Mouse (Mus musculus): ENCODE measurements at regions not wholly inside any gene's neighbourhood (a gene's known extent, or its start where the extent isn't known, plus 50 kb on each side); places are given as distances from the start of the nearest gene placed in this dataset.
"Not testable (repeated sequence)": the region's sequence is repeated elsewhere in the genome, so short reads cannot be mapped to it uniquely, and the experiment has no call there.

GRCm38 (mm10) chr10:26571377-26571776, 181.8 kb upstream of the Arhgap18 start:
- no peaks in the 10 kb centered on the region for H3K27me3 ChIP-seq (ENCODE audit: insufficient read depth, low read length)
- WGBS, result 78% methylated on average over 1 of the region's 1 CpGs

GRCm38 (mm10) chr10:26576153-26576552, 177.1 kb upstream of the Arhgap18 start:
- Histone ChIP-seq H3K4me1 (ENCODE audit: insufficient read depth, low read length) (no peaks in the 10 kb centered on the region), H3K9me3 (ENCODE audit: low read length) (no peaks in the 10 kb centered on the region), H3K4me3 (ENCODE audit: low read length) (no peak overlapping the region), H3K27me3 (ENCODE audit: insufficient read depth, low read length) (no peaks in the 10 kb centered on the region), H3K4me2 (ENCODE audit: low read depth, low read length) (no peak overlapping the region), H3K27ac (no peak overlapping the region), H3K9ac (replicated peaks; ENCODE audit: low read length) (no peak overlapping the region), H3K36me3 (ENCODE audit: insufficient read depth, low read length) (no peaks in the 10 kb centered on the region)
- DNase-seq (ENCODE audit: low spot score), result no peak
- WGBS, result 92% methylated on average over 3 of the region's 3 CpGs
- no peak for TF ChIP-seq CTCF (IDR thresholded peaks at IDR 0.05; ENCODE audit: low read depth)
- ATAC-seq, result no peak

More at GRCm38 (mm10) chr10:26571377-26571776, 181.8 kb upstream of the Arhgap18 start:
- Histone ChIP-seq H3K4me1 (ENCODE audit: insufficient read depth, low read length) (no peaks in the 10 kb centered on the region), H3K4me3 (ENCODE audit: low read length) (no peak overlapping the region), H3K9ac (replicated peaks; ENCODE audit: low read length) (no peak overlapping the region), H3K27ac (no peak overlapping the region), H3K4me2 (ENCODE audit: low read depth, low read length) (no peak overlapping the region), H3K36me3 (ENCODE audit: insufficient read depth, low read length) (no peaks in the 10 kb centered on the region), H3K9me3 (ENCODE audit: low read length) (no peaks in the 10 kb centered on the region)
- no peak for TF ChIP-seq CTCF (IDR thresholded peaks at IDR 0.05; ENCODE audit: low read depth)
- DNase-seq (ENCODE audit: low spot score) (no peak), ATAC-seq (no peak)

GRCm38 (mm10) chr10:26577087-26577486, 176.1 kb upstream of the Arhgap18 start:
- ATAC-seq (no peak), DNase-seq (ENCODE audit: low spot score) (no peak)
- Histone ChIP-seq H3K27me3 (ENCODE audit: insufficient read depth, low read length) (no peaks in the 10 kb centered on the region), H3K4me2 (ENCODE audit: low read depth, low read length) (no peak overlapping the region), H3K9ac (replicated peaks; ENCODE audit: low read length) (no peak overlapping the region), H3K4me3 (ENCODE audit: low read length) (no peak overlapping the region), H3K4me1 (ENCODE audit: insufficient read depth, low read length) (no peaks in the 10 kb centered on the region), H3K27ac (no peak overlapping the region), H3K36me3 (ENCODE audit: insufficient read depth, low read length) (no peaks in the 10 kb centered on the region), H3K9me3 (ENCODE audit: low read length) (no peaks in the 10 kb centered on the region)
- TF ChIP-seq CTCF (IDR thresholded peaks at IDR 0.05; ENCODE audit: low read depth), result no peak
- WGBS, result 85% methylated on average over 2 of the region's 2 CpGs

GRCm38 (mm10) chr10:26585106-26585505, 168.1 kb upstream of the Arhgap18 start:
- Histone ChIP-seq H3K9ac (replicated peaks; ENCODE audit: low read length) (no peak overlapping the region), H3K9me3 (ENCODE audit: low read length) (peaks cover 10% of the 10 kb centered on the region; the same call in 1 of the 2 replicates), H3K36me3 (ENCODE audit: insufficient read depth, low read length) (no peaks in the 10 kb centered on the region), H3K4me1 (ENCODE audit: insufficient read depth, low read length) (no peaks in the 10 kb centered on the region), H3K4me3 (ENCODE audit: low read length) (no peak overlapping the region), H3K4me2 (ENCODE audit: low read depth, low read length) (no peak overlapping the region), H3K27me3 (ENCODE audit: insufficient read depth, low read length) (no peaks in the 10 kb centered on the region), H3K27ac (no peak overlapping the region)
- 81% methylated on average over 2 of the region's 2 CpGs for whole genome bisulfite sequencing
- DNase-seq (ENCODE audit: low spot score), result no peak
- no peak for ATAC-seq
- no peak for TF ChIP-seq CTCF (IDR thresholded peaks at IDR 0.05; ENCODE audit: low read depth)

GRCm38 (mm10) chr10:26607081-26607480, 146.1 kb upstream of the Arhgap18 start:
- ATAC-seq, result not testable (repeated sequence)

GRCm38 (mm10) chr10:26611246-26611645, 142.0 kb upstream of the Arhgap18 start:
- no peak for TF ChIP-seq CTCF (IDR thresholded peaks at IDR 0.05; ENCODE audit: low read depth)
- DNase-seq (ENCODE audit: low spot score) (no peak), ATAC-seq (no peak)
- H3K4me1 ChIP-seq (ENCODE audit: insufficient read depth, low read length), result no peaks in the 10 kb centered on the region
- H3K36me3 ChIP-seq (ENCODE audit: insufficient read depth, low read length), result no peaks in the 10 kb centered on the region
- H3K9me3 ChIP-seq (ENCODE audit: low read length), result no peaks in the 10 kb centered on the region
- no peak overlapping the region for H3K27ac ChIP-seq
- H3K27me3 ChIP-seq (ENCODE audit: insufficient read depth, low read length), result no peaks in the 10 kb centered on the region
- H3K9ac ChIP-seq (replicated peaks; ENCODE audit: low read length), result no peak overlapping the region
- no peak overlapping the region for H3K4me2 ChIP-seq (ENCODE audit: low read depth, low read length)
- no peak overlapping the region for H3K4me3 ChIP-seq (ENCODE audit: low read length)

More at GRCm38 (mm10) chr10:26607081-26607480, 146.1 kb upstream of the Arhgap18 start:
- DNase-seq (ENCODE audit: low spot score); H3K4me3 ChIP-seq (ENCODE audit: low read length); H3K9me3 ChIP-seq (ENCODE audit: low read length); H3K27ac ChIP-seq; H3K36me3 ChIP-seq (ENCODE audit: insufficient read depth, low read length); H3K9ac ChIP-seq (replicated peaks; ENCODE audit: low read length); H3K27me3 ChIP-seq (ENCODE audit: insufficient read depth, low read length); H3K4me2 ChIP-seq (ENCODE audit: low read depth, low read length); H3K4me1 ChIP-seq (ENCODE audit: insufficient read depth, low read length): not testable (repeated sequence)
- WGBS, result 69% methylated on average over 4 of the region's 4 CpGs

- H3K36me3 ChIP-seq (ENCODE audit: insufficient read depth, low read length), result no peaks in the 10 kb centered on the region
- H3K4me3 ChIP-seq (ENCODE audit: low read length), result no peak overlapping the region
- DNase-seq (ENCODE audit: low spot score) (peak; percentile 21), ATAC-seq (no peak)
- H3K4me2 ChIP-seq (ENCODE audit: low read depth, low read length), result no peak overlapping the region
- WGBS, result 53% methylated on average over 4 of the region's 4 CpGs
- no peaks in the 10 kb centered on the region for H3K9me3 ChIP-seq (ENCODE audit: low read length)
- H3K4me1 ChIP-seq (ENCODE audit: insufficient read depth, low read length), result no peaks in the 10 kb centered on the region
- no peak for TF ChIP-seq CTCF (IDR thresholded peaks at IDR 0.05; ENCODE audit: low read depth)
- no peaks in the 10 kb centered on the region for H3K27me3 ChIP-seq (ENCODE audit: insufficient read depth, low read length)
- H3K9ac ChIP-seq (replicated peaks; ENCODE audit: low read length), result no peak overlapping the region
- H3K27ac ChIP-seq, result no peak overlapping the region
Measured at GRCm38 (mm10) chr10:26630196-26630760, 122.9 kb upstream of the Arhgap18 start.

Data from hindbrain, postnatal 0 days (tissue).